Mouse (Mus musculus) C2C12 (cell line): ENCODE measurements around the gene Arf3.
A peak's percentile ranks its signal among the peaks of the same experiment; 100 is the strongest.

Experiments
- CTCF ChIP-seq: IDR thresholded peaks from one replicate; pipeline ENCODE4 v1.5.1; 2011; ENCODE audit not compliant: control insufficient read depth, insufficient read depth, insufficient read length
- MAX ChIP-seq: IDR thresholded peaks from one replicate; pipeline ENCODE4 v1.6.1; 2011; ENCODE audit warnings: mild to moderate bottlenecking, control low read depth
- USF1 ChIP-seq: IDR thresholded peaks from one replicate; pipeline ENCODE4 v1.6.1; 2011; ENCODE audit warnings: low read depth, mild to moderate bottlenecking, control low read depth, moderate library complexity

DNA sequence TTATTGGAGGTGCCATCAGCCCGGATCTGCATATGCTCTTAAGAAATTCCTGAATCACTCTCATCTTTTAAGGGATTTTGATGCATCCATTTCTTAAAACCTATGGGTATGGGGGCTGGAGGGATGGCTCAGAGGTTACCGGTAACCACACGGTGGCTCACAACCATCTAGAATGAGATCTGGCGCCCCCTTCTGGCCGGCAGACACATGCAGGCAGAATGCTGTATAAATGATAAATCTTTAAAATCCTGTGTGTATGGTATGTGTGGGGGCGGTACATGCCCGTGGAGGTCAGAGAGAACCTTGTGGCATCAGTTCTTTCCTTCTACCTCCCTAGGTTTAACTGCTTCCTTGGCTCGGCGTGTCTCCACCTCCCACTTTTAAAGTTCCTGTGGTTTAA is 52.6 kb downstream of the Arf3 start:
- peak; percentile 10 for TF ChIP-seq CTCF
- TF ChIP-seq USF1 = no peak
- no peak for TF ChIP-seq MAX
